Mouse (Mus musculus) forebrain, embryonic 14.5 days (tissue): ENCODE results near the gene Ppard. TPM values are rescaled to one million over a fixed set of nuclear protein-coding genes. Genes with fewer than 3 reads are reported as not detected.
"Not testable (repeated sequence)": the region's sequence is repeated elsewhere in the genome, so short reads cannot be mapped to it uniquely, and the experiment has no call there.

ENCODE experiments used
- ATAC-seq: fragments of 200-750 bp; cut with Nextera tagmentation; 2 replicates; pipeline ENCODE4 v1.8.0; 2017; ENCODE audit warnings: mild to moderate bottlenecking, moderate library complexity
- DNase-seq: peaks from one replicate; pipeline ENCODE4 v3.0.0-alpha.2; 2015; ENCODE audit warnings: low spot score
- H3K27ac ChIP-seq: fragments of 300-500 bp; sonication (generic); 2 replicates; pipeline ENCODE4 v1.5.1; 2014; ENCODE audit warnings: low read depth, mild to moderate bottlenecking, control low read depth, low read length, moderate library complexity
- H3K27me3 ChIP-seq: fragments of 300-500 bp; sonication (generic); replicated peaks from 2 replicates; pipeline ENCODE4 v1.6.1; 2014; ENCODE audit warnings: low read length, control low read depth, mixed read lengths; ENCODE audit not compliant: control insufficient read depth, insufficient read depth
- H3K36me3 ChIP-seq: fragments of 300-500 bp; sonication (generic); 2 replicates; pipeline ENCODE4 v1.6.1; 2014; ENCODE audit warnings: low read length, control low read depth; ENCODE audit not compliant: control insufficient read depth, insufficient read depth
- H3K4me1 ChIP-seq: fragments of 300-500 bp; sonication (generic); 2 replicates; pipeline ENCODE4 v1.6.1; 2014; ENCODE audit warnings: antibody characterized with exemption, low read length, control low read depth; ENCODE audit not compliant: control insufficient read depth, insufficient read depth
- H3K4me2 ChIP-seq: fragments of 300-500 bp; sonication (generic); 2 replicates; pipeline ENCODE4 v1.6.1; 2014; ENCODE audit warnings: mild to moderate bottlenecking, control low read depth, low read length
- H3K4me3 ChIP-seq: fragments of 300-500 bp; sonication (generic); 2 replicates; pipeline ENCODE4 v1.5.1; 2014; ENCODE audit warnings: low read depth, low read length, control low read depth
- H3K9ac ChIP-seq: fragments of 300-500 bp; sonication (generic); 2 replicates; pipeline ENCODE4 v1.6.1; 2014; ENCODE audit warnings: mild to moderate bottlenecking, low read length, control low read depth, moderate library complexity
- H3K9me3 ChIP-seq: fragments of 300-500 bp; sonication (generic); replicated peaks from 2 replicates; pipeline ENCODE4 v1.6.1; 2016; ENCODE audit warnings: low read length, control low read depth, mixed read lengths; ENCODE audit not compliant: control insufficient read depth
- WGBS: fragments of 180-500 bp; shearing (Covaris S2); extraction: QIAGEN DNeasy Blood & Tissue Kit; methylation state at CpG from one replicate; pipeline ENCODE4 v1.1.7; 2014; 5-methylcytosine and 5-hydroxymethylcytosine counted together
- polyA plus RNA-seq: library from polyadenylated mRNA; unstranded; fragments of >200 nt; fragmentation: Nextera tagmentation; extraction: Ambion mirVana; gene quantifications from 2 replicates; pipeline ENCODE4 v1.2.1, GENCODE M21; 2014

Gene Ppard
- polyA plus RNA-seq, 1 experiment from 2014 or later = 1.8 TPM

- Histone ChIP-seq H3K4me1 (peaks cover 14% of the 10 kb centered on the region), H3K27ac (no peak overlapping the region), H3K4me3 (peak overlapping the region; percentile 71), H3K4me2 (peak overlapping the region; percentile 84), H3K9me3 (no peaks in the 10 kb centered on the region), H3K27me3 (no peaks in the 10 kb centered on the region), H3K36me3 (peaks cover 38% of the 10 kb centered on the region), H3K9ac (peak overlapping the region; percentile 96)
- ATAC-seq (no peak), DNase-seq (no peak)
- WGBS = 4% methylated on average over 4 of the region's 4 CpGs
Measured at GRCm38 (mm10) chr17:28329503-28330231, 97.2 kb downstream of the Ppard start.

DNA sequence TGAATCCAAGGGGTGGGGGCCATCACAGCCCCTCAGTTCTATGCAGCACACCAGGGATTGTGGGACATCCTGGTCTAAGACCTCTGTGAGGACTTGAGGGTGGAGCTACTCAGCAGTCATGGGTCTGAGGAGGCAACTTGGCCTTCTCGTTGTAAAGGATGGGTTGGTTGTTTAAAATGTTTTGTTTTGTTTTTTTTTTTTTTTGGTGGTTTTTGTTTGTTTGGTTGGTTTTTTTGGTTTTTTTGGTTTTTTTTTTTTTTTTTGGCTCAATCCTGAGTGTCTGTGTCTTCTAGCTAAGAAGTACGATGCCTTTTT is 97.7 kb downstream of the Ppard start:
- Histone ChIP-seq H3K36me3 (peaks cover 38% of the 10 kb centered on the region), H3K27me3 (no peaks in the 10 kb centered on the region), H3K4me1 (peaks cover 14% of the 10 kb centered on the region), H3K9ac (peak overlapping the region; percentile 96), H3K4me3 (peak overlapping the region; percentile 71), H3K27ac (no peak overlapping the region), H3K9me3 (no peaks in the 10 kb centered on the region), H3K4me2 (peak overlapping the region; percentile 84)
- no peak for DNase-seq
- 41% methylated on average over 2 of the region's 2 CpGs for WGBS
- ATAC-seq = no peak

DNA sequence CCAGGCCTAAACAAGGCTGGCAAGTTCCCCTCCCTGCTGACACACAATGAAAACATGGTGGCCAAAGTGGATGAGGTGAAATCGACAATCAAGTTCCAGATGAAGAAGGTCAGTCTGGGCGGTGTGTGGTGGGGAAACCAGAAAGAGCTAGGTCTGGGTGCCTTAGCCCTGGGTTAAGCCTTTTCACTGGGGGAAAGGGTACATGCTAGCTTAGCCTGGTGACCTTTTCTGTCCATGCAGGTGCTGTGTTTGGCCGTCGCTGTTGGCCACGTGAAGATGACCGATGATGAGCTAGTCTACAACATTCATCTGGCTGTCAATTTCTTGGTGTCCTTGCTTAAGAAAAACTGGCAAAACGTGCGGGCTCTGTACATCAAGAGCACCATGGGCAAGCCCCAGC is 98.1 kb downstream of the Ppard start:
- ATAC-seq, H3K4me3 ChIP-seq, H3K27ac ChIP-seq, DNase-seq, H3K9ac ChIP-seq, H3K4me2 ChIP-seq, H3K9me3 ChIP-seq, H3K27me3 ChIP-seq: not testable (repeated sequence)
- 67% methylated on average over 6 of the region's 8 CpGs for WGBS
- H3K4me1 ChIP-seq = peaks cover 14% of the 10 kb centered on the region
- peaks cover 38% of the 10 kb centered on the region for H3K36me3 ChIP-seq

DNA sequence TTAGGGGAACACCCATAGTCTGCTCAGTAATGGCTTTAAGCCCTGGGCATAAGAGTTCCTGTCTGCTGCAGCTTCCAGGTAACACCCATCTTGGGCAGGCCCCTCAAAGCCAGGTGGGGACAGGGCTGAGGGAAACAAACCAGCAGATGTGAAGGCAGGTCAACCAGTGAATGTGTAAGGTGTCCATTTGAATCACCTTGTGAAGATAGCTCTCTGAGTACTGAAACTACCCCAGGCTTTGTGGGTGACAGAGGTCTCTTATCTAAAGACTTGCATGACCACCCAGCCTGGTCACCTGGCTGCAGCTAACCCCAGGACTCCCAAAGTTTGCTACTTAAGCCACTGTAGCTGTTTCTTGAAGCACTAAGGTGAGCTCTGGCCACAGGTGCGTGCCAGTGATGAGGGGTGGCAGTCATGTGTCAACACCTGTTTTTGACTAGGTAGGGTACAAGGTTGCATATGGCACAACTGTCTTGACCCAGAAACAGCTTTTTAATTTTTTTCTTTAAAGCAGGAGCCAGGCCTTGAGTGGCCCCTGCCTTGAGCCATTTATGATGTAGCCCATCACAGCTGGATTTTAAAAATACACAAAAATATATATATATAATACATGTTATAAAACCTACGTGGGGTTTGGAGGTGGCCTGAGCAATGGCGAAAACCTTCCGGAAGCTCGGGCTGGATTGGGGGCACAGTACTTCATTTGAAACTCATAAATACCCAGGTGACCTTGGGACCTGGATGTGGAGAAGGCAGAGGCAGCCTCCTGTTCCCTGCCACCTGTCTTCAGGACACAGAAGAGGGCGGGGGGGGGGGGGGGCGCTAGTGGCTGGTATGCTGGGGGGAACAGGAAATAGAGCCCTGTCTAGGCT is 99.0 kb downstream of the Ppard start:
- no peak overlapping the region for H3K4me2 ChIP-seq
- no peak overlapping the region for H3K27ac ChIP-seq
- ATAC-seq (no peak), DNase-seq (no peak)
- no peak overlapping the region for H3K9ac ChIP-seq
- no peak overlapping the region for H3K4me3 ChIP-seq
- H3K36me3 ChIP-seq = peaks cover 38% of the 10 kb centered on the region
- H3K27me3 ChIP-seq = no peaks in the 10 kb centered on the region
- peaks cover 14% of the 10 kb centered on the region for H3K4me1 ChIP-seq
- WGBS = 38% methylated on average over 6 of the region's 7 CpGs
- no peaks in the 10 kb centered on the region for H3K9me3 ChIP-seq

DNA sequence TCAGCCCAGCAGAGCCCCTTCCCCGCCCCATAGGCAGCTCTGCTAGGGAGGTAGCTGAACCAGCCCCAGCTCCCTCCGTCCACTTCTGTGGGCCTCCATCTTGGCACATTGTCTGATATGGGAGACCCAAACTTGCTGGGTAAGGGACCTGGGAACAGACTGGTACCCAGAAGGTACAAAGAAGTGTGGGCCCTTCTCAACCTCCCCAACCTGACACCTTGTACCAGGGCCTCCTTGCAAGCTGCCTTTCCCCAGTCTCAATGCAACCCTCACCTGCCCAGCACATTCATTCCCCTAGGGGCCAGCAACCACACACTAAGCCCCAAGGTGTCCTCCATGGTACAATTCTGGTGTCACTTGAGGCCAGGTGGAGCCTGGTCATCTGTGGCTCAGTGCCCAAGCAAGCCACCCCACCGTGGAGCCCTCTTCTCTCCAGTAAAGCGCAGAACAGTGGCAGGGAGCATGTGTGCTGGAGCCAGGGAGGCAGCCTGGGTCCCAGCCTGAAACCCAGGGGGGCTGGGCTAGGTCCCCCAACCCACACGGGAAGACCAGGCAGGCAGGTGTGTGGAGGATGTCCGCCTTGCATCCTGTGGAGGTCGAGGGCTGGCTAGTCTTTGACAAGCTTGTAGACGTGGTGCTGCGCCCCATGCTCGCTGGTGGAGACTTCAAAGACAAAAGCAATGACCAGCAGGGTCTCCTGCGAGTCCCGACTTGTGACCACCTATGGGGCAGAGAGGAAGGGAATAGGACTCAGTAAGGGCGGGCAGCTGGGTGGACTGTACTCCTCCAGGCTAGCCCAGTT is 99.8 kb downstream of the Ppard start:
- no peak overlapping the region for H3K27ac ChIP-seq
- 48% methylated on average over 12 of the region's 13 CpGs for WGBS

DNA sequence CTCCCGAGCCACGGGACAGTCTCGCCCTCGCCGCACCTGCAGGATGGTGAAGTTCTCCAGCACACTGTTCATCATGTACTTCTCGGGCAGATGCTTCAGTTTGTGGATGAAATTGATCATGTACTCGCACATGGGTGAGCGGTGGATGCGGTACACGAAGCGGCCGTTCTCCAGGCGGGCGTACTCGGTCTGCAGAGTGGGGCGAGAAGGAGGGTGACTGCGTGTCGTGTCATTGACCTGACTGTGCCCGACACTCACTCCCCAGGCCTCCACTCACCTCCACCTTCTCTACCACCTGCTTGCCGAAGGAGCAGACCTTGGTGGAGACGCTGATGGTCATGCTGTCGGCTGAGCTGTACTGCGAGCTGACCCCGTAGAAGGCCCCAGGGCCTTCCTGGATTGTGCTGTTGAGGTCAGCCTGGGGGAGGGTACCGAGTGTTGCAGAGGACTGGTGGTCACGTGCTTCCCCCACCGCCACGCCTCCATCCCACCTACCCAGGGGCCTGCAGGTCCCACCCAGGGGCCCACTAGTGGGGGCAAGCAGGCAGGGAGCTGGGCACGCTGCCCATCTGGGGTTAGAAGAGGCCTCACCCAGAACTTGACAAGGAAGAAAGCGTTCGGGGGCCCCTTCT is 100.5 kb downstream of the Ppard start:
- 67% methylated on average over 31 of the region's 31 CpGs for WGBS
- Histone ChIP-seq H3K4me3 (no peak overlapping the region), H3K27me3 (no peaks in the 10 kb centered on the region), H3K4me1 (peaks cover 9% of the 10 kb centered on the region), H3K9me3 (no peaks in the 10 kb centered on the region), H3K36me3 (peaks cover 38% of the 10 kb centered on the region), H3K4me2 (no peak overlapping the region), H3K9ac (no peak overlapping the region), H3K27ac (no peak overlapping the region)
- DNase-seq = no peak
- no peak for ATAC-seq

More for the DNA sequence above, 99.8 kb downstream of the Ppard start:
- no peak overlapping the region for H3K4me2 ChIP-seq
- no peak overlapping the region for H3K4me3 ChIP-seq
- no peaks in the 10 kb centered on the region for H3K9me3 ChIP-seq
- H3K4me1 ChIP-seq = peaks cover 14% of the 10 kb centered on the region
- ATAC-seq (no peak), DNase-seq (no peak)
- peaks cover 38% of the 10 kb centered on the region for H3K36me3 ChIP-seq
- H3K9ac ChIP-seq = no peak overlapping the region
- no peaks in the 10 kb centered on the region for H3K27me3 ChIP-seq

DNA sequence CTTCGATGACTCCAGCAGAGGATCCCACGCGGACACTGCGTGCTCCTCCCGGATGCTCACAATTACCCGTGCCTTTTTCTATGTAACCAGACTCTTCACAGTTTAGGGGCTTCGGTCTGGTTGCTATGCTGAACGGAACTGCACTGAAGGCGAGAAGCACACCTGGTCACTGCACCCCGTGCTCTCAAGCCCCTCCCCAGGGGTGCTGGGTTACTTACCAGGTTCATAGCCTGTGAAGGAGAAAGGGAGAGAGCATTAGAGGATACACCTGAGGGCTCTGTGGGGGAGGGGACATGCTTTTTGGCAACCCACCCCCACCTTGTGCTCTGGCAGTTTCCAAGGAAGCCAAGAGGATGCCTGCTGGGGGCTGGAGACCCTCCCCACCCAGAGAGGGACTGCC is 102.8 kb downstream of the Ppard start:
- no peaks in the 10 kb centered on the region for H3K9me3 ChIP-seq
- no peaks in the 10 kb centered on the region for H3K27me3 ChIP-seq
- H3K4me2 ChIP-seq = no peak overlapping the region
- no peaks in the 10 kb centered on the region for H3K4me1 ChIP-seq
- peaks cover 28% of the 10 kb centered on the region for H3K36me3 ChIP-seq
- no peak overlapping the region for H3K9ac ChIP-seq
- H3K27ac ChIP-seq = no peak overlapping the region
- 75% methylated on average over 10 of the region's 10 CpGs for WGBS
- DNase-seq (no peak), ATAC-seq (no peak)
- no peak overlapping the region for H3K4me3 ChIP-seq

- DNase-seq = no peak
- Histone ChIP-seq H3K36me3 (peaks cover 10% of the 10 kb centered on the region; the same call in 1 of the 2 replicates), H3K4me3 (no peak overlapping the region), H3K4me1 (peaks cover 11% of the 10 kb centered on the region), H3K9me3 (no peaks in the 10 kb centered on the region), H3K27ac (no peak overlapping the region), H3K9ac (no peak overlapping the region), H3K4me2 (no peak overlapping the region), H3K27me3 (no peaks in the 10 kb centered on the region)
- WGBS = 94% methylated on average over 7 of the region's 7 CpGs
- ATAC-seq = no peak
Measured at GRCm38 (mm10) chr17:28337547-28337946, 105.0 kb downstream of the Ppard start.
